Mouse (Mus musculus) kidney, adult 2 months (tissue): ENCODE data around the gene Nipal3. TPM values are rescaled to one million over a fixed set of nuclear protein-coding genes. Genes with fewer than 3 reads are reported as not detected.
A peak's percentile ranks its signal among the peaks of the same experiment; 100 is the strongest.

Experiments used
- DNase-seq: peaks from one replicate; pipeline ENCODE4 v3.0.0; 2021
- H3K27ac ChIP-seq: fragments of 200-500 bp; 2 replicates; pipeline ENCODE4 v1.5.1; 2012; ENCODE audit warnings: low read depth, low read length, control low read depth, inconsistent platforms; ENCODE audit not compliant: insufficient read depth
- H3K27me3 ChIP-seq: fragments of 200-500 bp; replicated peaks from 2 replicates; pipeline ENCODE4 v1.6.1; 2012; ENCODE audit warnings: mild to moderate bottlenecking, moderate library complexity, low read length, inconsistent platforms; ENCODE audit not compliant: control insufficient read depth, insufficient read depth
- H3K36me3 ChIP-seq: fragments of 200-500 bp; 2 replicates; pipeline ENCODE4 v1.6.1; 2012; ENCODE audit warnings: mild to moderate bottlenecking, moderate library complexity, low read length, inconsistent platforms; ENCODE audit not compliant: control insufficient read depth, insufficient read depth
- H3K4me1 ChIP-seq: fragments of 200-500 bp; 2 replicates; pipeline ENCODE4 v1.6.1; 2011; ENCODE audit warnings: low read length; ENCODE audit not compliant: control insufficient read depth, insufficient read depth
- H3K4me3 ChIP-seq: fragments of 200-500 bp; 2 replicates; pipeline ENCODE4 v1.5.1; 2011; ENCODE audit warnings: mild to moderate bottlenecking, low read depth, low read length, control low read depth; ENCODE audit not compliant: insufficient read depth
- CTCF ChIP-seq: fragments of 200-500 bp; conservative IDR thresholded peaks from 2 replicates; pipeline ENCODE4 v1.5.1; 2011; ENCODE audit warnings: low read depth, mild to moderate bottlenecking, control low read depth, low read length, moderate library complexity, mixed read lengths; ENCODE audit not compliant: insufficient read depth, insufficient read length
- POLR2A ChIP-seq: fragments of 200-500 bp; IDR thresholded peaks from one replicate; pipeline ENCODE4 v1.6.1; 2011; ENCODE audit warnings: low read depth, low read length, control low read depth
- WGBS: fragments of 180-500 bp; shearing (Covaris S2); methylation state at CpG from one replicate; pipeline ENCODE4 v1.1.7; 2018; 5-methylcytosine and 5-hydroxymethylcytosine counted together
- polyA plus RNA-seq: library from polyadenylated mRNA; depleted of rRNA; stranded (reverse); fragments of >200 nt; gene quantifications from 2 replicates; pipeline ENCODE4 v1.2.3, GENCODE M21; 2012

Gene Nipal3
- polyA plus RNA-seq, 1 experiment: 31.0 TPM

GRCm38 (mm10) chr4:135420961-135421360 lies 73.9 kb downstream of the Nipal3 start:
- Histone ChIP-seq H3K27me3 (no peaks in the 10 kb centered on the region), H3K4me1 (no peaks in the 10 kb centered on the region), H3K27ac (no peak overlapping the region), H3K4me3 (no peak overlapping the region), H3K36me3 (no peaks in the 10 kb centered on the region)
- TF ChIP-seq CTCF: no peak
- no peak for TF ChIP-seq POLR2A
- 91% methylated on average over 13 of the region's 13 CpGs for WGBS
- DNase-seq: no peak

- 87% methylated on average over 11 of the region's 11 CpGs for WGBS
- TF ChIP-seq CTCF: no peak
- TF ChIP-seq POLR2A: no peak
- Histone ChIP-seq H3K36me3 (no peaks in the 10 kb centered on the region), H3K27me3 (no peaks in the 10 kb centered on the region), H3K4me3 (no peak overlapping the region), H3K4me1 (no peaks in the 10 kb centered on the region), H3K27ac (no peak overlapping the region)
- no peak for DNase-seq
Measured at GRCm38 (mm10) chr4:135420416-135420815, 74.4 kb downstream of the Nipal3 start.

GRCm38 (mm10) chr4:135419996-135420395 lies 74.8 kb downstream of the Nipal3 start:
- 80% methylated on average over 21 of the region's 21 CpGs for WGBS
- Histone ChIP-seq H3K27ac (no peak overlapping the region), H3K36me3 (no peaks in the 10 kb centered on the region), H3K4me1 (no peaks in the 10 kb centered on the region), H3K4me3 (no peak overlapping the region), H3K27me3 (no peaks in the 10 kb centered on the region)
- DNase-seq: no peak
- TF ChIP-seq CTCF (no peak), POLR2A (no peak)

GRCm38 (mm10) chr4:135416367-135416766 lies 78.5 kb downstream of the Nipal3 start:
- H3K4me1 ChIP-seq: no peaks in the 10 kb centered on the region
- DNase-seq: no peak
- WGBS: 88% methylated on average over 21 of the region's 21 CpGs
- H3K27ac ChIP-seq: no peak overlapping the region
- no peaks in the 10 kb centered on the region for H3K27me3 ChIP-seq
- H3K36me3 ChIP-seq: no peaks in the 10 kb centered on the region
- TF ChIP-seq CTCF: no peak
- no peak for TF ChIP-seq POLR2A
- no peak overlapping the region for H3K4me3 ChIP-seq

- no peaks in the 10 kb centered on the region for H3K4me1 ChIP-seq
- no peak overlapping the region for H3K4me3 ChIP-seq
- WGBS: 80% methylated on average over 8 of the region's 8 CpGs
- H3K27ac ChIP-seq: no peak overlapping the region
- no peaks in the 10 kb centered on the region for H3K36me3 ChIP-seq
- DNase-seq: no peak
- TF ChIP-seq CTCF: no peak
- TF ChIP-seq POLR2A: no peak
- H3K27me3 ChIP-seq: no peaks in the 10 kb centered on the region
Measured at GRCm38 (mm10) chr4:135413491-135413890, 81.3 kb downstream of the Nipal3 start.

GRCm38 (mm10) chr4:135411633-135412032 lies 83.2 kb downstream of the Nipal3 start:
- TF ChIP-seq CTCF (peak; percentile 91), POLR2A (no peak)
- Histone ChIP-seq H3K36me3 (no peaks in the 10 kb centered on the region), H3K27me3 (no peaks in the 10 kb centered on the region), H3K4me1 (no peaks in the 10 kb centered on the region), H3K27ac (no peak overlapping the region), H3K4me3 (no peak overlapping the region)
- DNase-seq: peak; percentile 48
- 30% methylated on average over 4 of the region's 4 CpGs for WGBS

- no peak overlapping the region for H3K4me3 ChIP-seq
- H3K4me1 ChIP-seq: no peaks in the 10 kb centered on the region
- 42% methylated on average over 5 of the region's 5 CpGs for WGBS
- H3K27ac ChIP-seq: no peak overlapping the region
- no peaks in the 10 kb centered on the region for H3K36me3 ChIP-seq
- TF ChIP-seq POLR2A (no peak), CTCF (no peak)
- peak; percentile 56 for DNase-seq
- H3K27me3 ChIP-seq: no peaks in the 10 kb centered on the region
Measured at GRCm38 (mm10) chr4:135406180-135406579, 88.7 kb downstream of the Nipal3 start.

GRCm38 (mm10) chr4:135404916-135405315 lies 89.9 kb downstream of the Nipal3 start:
- TF ChIP-seq POLR2A (no peak), CTCF (no peak)
- 98% methylated on average over 2 of the region's 2 CpGs for WGBS
- H3K36me3 ChIP-seq: no peaks in the 10 kb centered on the region
- no peaks in the 10 kb centered on the region for H3K4me1 ChIP-seq
- no peaks in the 10 kb centered on the region for H3K27me3 ChIP-seq
- no peak overlapping the region for H3K27ac ChIP-seq
- DNase-seq: no peak
- no peak overlapping the region for H3K4me3 ChIP-seq
